Mouse (Mus musculus) hindbrain, embryonic 10.5 days (tissue): Measurements from ENCODE around the gene Gm6904. TPM values are rescaled to one million over a fixed set of nuclear protein-coding genes. Genes with fewer than 3 reads are reported as not detected.

Source experiments
- DNase-seq: peaks from one replicate; pipeline ENCODE4 v3.0.0-alpha.2; 2017; ENCODE audit warnings: low spot score
- H3K27ac ChIP-seq: fragments of 300-500 bp; sonication (generic); 2 replicates; pipeline ENCODE4 v1.5.1; 2016; ENCODE audit warnings: mild to moderate bottlenecking, moderate library complexity
- H3K27me3 ChIP-seq: fragments of 300-500 bp; sonication (generic); 2 replicates; pipeline ENCODE4 v1.6.1; 2016; ENCODE audit warnings: mild to moderate bottlenecking; ENCODE audit not compliant: poor library complexity, insufficient read depth, severe bottlenecking
- H3K36me3 ChIP-seq: fragments of 300-500 bp; sonication (generic); 2 replicates; pipeline ENCODE4 v1.6.1; 2016; ENCODE audit warnings: mild to moderate bottlenecking, moderate library complexity
- H3K4me1 ChIP-seq: fragments of 300-500 bp; sonication (generic); replicated peaks from 2 replicates; pipeline ENCODE4 v1.6.1; 2016; ENCODE audit warnings: mild to moderate bottlenecking
- H3K4me3 ChIP-seq: fragments of 300-500 bp; sonication (generic); 2 replicates; pipeline ENCODE4 v1.5.1; 2016; ENCODE audit warnings: mild to moderate bottlenecking, moderate library complexity
- H3K9me3 ChIP-seq: fragments of 300-500 bp; sonication (generic); 2 replicates; pipeline ENCODE4 v1.6.1; 2016; ENCODE audit warnings: mild to moderate bottlenecking, moderate library complexity
- WGBS: fragments of 180-500 bp; shearing (Covaris S2); methylation state at CpG from one replicate; pipeline ENCODE4 v1.1.7; 2016; 5-methylcytosine and 5-hydroxymethylcytosine counted together
- polyA plus RNA-seq: library from polyadenylated mRNA; unstranded; fragments of >200 nt; fragmentation: Nextera tagmentation; extraction: Ambion mirVana; gene quantifications from 2 replicates; pipeline ENCODE4 v1.2.1, GENCODE M21; 2016

The Gm6904 gene
- polyA plus RNA-seq, 1 experiment from 2014 or later: not detected

DNA sequence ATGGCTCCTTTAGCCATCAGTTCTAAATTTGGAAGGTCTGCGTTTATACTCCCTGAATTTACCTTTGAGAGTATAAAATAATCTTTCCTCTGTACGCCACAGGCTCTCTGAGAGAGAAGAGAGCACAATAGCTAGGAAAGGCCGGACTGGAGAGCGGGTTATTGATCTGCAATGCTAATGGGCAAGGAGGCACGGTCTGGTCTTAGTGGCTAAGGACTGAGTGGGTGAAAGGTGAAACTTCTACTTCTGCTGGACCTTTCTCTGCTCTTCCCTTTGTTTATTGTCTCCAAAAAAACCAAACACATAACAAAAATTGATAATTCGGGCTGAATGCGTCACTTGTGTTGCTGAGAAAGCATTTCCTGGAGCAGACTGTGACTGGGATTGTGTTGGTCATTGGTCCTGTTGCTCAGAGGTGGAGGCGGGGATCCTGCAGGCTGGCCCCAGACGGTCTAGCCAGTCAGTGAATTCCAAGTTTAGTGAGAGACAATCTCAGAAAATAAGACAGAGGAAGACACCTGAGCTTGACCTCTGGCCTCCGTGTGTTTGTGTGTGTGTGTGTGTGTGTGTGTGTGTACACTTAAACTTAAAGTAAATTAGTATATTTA lies 53.9 kb downstream of the Gm6904 start:
- DNase-seq: peak; percentile 22
- Histone ChIP-seq H3K9me3 (no peaks in the 10 kb centered on the region), H3K4me3 (peak overlapping the region; percentile 33; the same call in 1 of the 2 replicates), H3K36me3 (peaks cover 16% of the 10 kb centered on the region), H3K4me1 (peaks cover 62% of the 10 kb centered on the region), H3K27ac (peak overlapping the region; percentile 84), H3K27me3 (no peaks in the 10 kb centered on the region)
- 37% methylated on average over 10 of the region's 10 CpGs for WGBS

- WGBS: 31% methylated on average over 7 of the region's 7 CpGs
- H3K9me3 ChIP-seq: no peaks in the 10 kb centered on the region
- peak overlapping the region; percentile 84 for H3K27ac ChIP-seq
- H3K27me3 ChIP-seq: no peaks in the 10 kb centered on the region
- H3K4me1 ChIP-seq: peaks cover 62% of the 10 kb centered on the region
- peaks cover 10% of the 10 kb centered on the region for H3K36me3 ChIP-seq
- peak; percentile 38 for DNase-seq
- H3K4me3 ChIP-seq: peak overlapping the region; percentile 33
Observed at GRCm38 (mm10) chr14:59205461-59205860, 54.6 kb downstream of the Gm6904 start.

GRCm38 (mm10) chr14:59201604-59202215 lies 58.3 kb downstream of the Gm6904 start:
- DNase-seq: no peak
- Histone ChIP-seq H3K4me1 (peaks cover 42% of the 10 kb centered on the region), H3K36me3 (no peaks in the 10 kb centered on the region), H3K27ac (peak overlapping the region; percentile 99), H3K27me3 (no peaks in the 10 kb centered on the region), H3K4me3 (peak overlapping the region; percentile 85), H3K9me3 (no peaks in the 10 kb centered on the region)
- 1% methylated on average over 21 of the region's 21 CpGs for WGBS

GRCm38 (mm10) chr14:59200711-59201603 lies 59.1 kb downstream of the Gm6904 start, which contains the start of gene Rcbtb1:
Gene Rcbtb1, plus strand, starts transcription at chr14:59201209.
- DNase-seq: peak; percentile 96
- under 1% methylated on average over 96 of the region's 96 CpGs for WGBS
- peak within 1 kb of the TSS; percentile 85 for H3K4me3 ChIP-seq
- H3K36me3 ChIP-seq: no peaks in the 10 kb centered on the region
- no peaks in the 10 kb centered on the region for H3K27me3 ChIP-seq
- H3K4me1 ChIP-seq: peaks cover 35% of the 10 kb centered on the region
- no peaks in the 10 kb centered on the region for H3K9me3 ChIP-seq
- H3K27ac ChIP-seq: peak within 1 kb of the TSS; percentile 99

Other genes with a start within 250 kb of the Gm6904 start
- not detected in 2 replicates for gene 1700129C05Rik, start 117.3 kb downstream of the Gm6904 start, polyA plus RNA-seq
- not detected in 2 replicates for gene Gm5142, start 81.5 kb downstream of the Gm6904 start, polyA plus RNA-seq
- gene Rcbtb1, start 59.0 kb downstream of the Gm6904 start, polyA plus RNA-seq: 97.6 and 109 TPM in 2 replicates
- not detected in 2 replicates for gene Phf11a, start 37.3 kb upstream of the Gm6904 start, polyA plus RNA-seq
- gene Phf11b, start 81.1 kb upstream of the Gm6904 start, polyA plus RNA-seq: 0.21 TPM in 1 of 2 replicates, not detected in the other
- 0.25 TPM in 1 of 2 replicates, not detected in the other for gene Phf11d, start 105.3 kb upstream of the Gm6904 start, polyA plus RNA-seq
- 0.42 and 0.46 TPM in 2 replicates for gene Phf11c, start 135.2 kb upstream of the Gm6904 start, polyA plus RNA-seq
- gene Setdb2, start 180.7 kb upstream of the Gm6904 start, polyA plus RNA-seq: 12.1 and 12.6 TPM in 2 replicates
- 38.3 and 44.3 TPM in 2 replicates for gene Cab39l, start 180.8 kb upstream of the Gm6904 start, polyA plus RNA-seq